Mouse (Mus musculus): Measurements from ENCODE around the gene Rbm4. TPM values are rescaled to one million over a fixed set of nuclear protein-coding genes. Genes with fewer than 3 reads are reported as not detected.

The Rbm4 gene
- polyA plus RNA-seq, 1 experiment from 2014 or later, result 45.5 TPM

GRCm38 (mm10) chr19:4739053-4739452 lies 54.6 kb downstream of the Rbm4 start:
- ATAC-seq (ENCODE audit: extremely low read depth, insufficient number of reproducible peaks, low FRiP score, low TSS enrichment), result no peak
- Histone ChIP-seq H3K27ac (replicated peaks) (no peak overlapping the region), H3K9me3 (no peaks in the 10 kb centered on the region), H3K4me2 (no peak overlapping the region), H3K27me3 (replicated peaks) (no peaks in the 10 kb centered on the region), H3K4me1 (no peaks in the 10 kb centered on the region), H3K36me3 (0 out of 2 replicates have a peak, but pooled peaks cover 2% of the 10 kb centered on the region), H3K4me3 (no peak overlapping the region), H3K9ac (no peak overlapping the region)
- 85% methylated on average over 11 of the region's 11 CpGs for WGBS

- Histone ChIP-seq H3K4me1 (no peaks in the 10 kb centered on the region), H3K4me2 (no peak overlapping the region), H3K36me3 (0 out of 2 replicates have a peak, but pooled peaks cover 2% of the 10 kb centered on the region), H3K9ac (no peak overlapping the region), H3K27ac (replicated peaks) (no peak overlapping the region), H3K4me3 (no peak overlapping the region), H3K27me3 (replicated peaks) (no peaks in the 10 kb centered on the region), H3K9me3 (no peaks in the 10 kb centered on the region)
- WGBS, result 76% methylated on average over 13 of the region's 13 CpGs
- no peak for ATAC-seq (ENCODE audit: extremely low read depth, insufficient number of reproducible peaks, low FRiP score, low TSS enrichment)
Observed at GRCm38 (mm10) chr19:4737866-4738265, 55.8 kb downstream of the Rbm4 start.

Other genes with a start within 250 kb of the Rbm4 start
- gene Lrfn4, start 178.2 kb downstream of the Rbm4 start, polyA plus RNA-seq (2015; fragmentation: Nextera tagmentation; extraction: Ambion mirVana), result 3.2 and 3.8 TPM in 2 replicates
- 37.7 and 41.2 TPM in 2 replicates for gene Rce1, start 168.3 kb downstream of the Rbm4 start, polyA plus RNA-seq (2015; fragmentation: Nextera tagmentation; extraction: Ambion mirVana)
- 1.4 and 1.6 TPM in 2 replicates for gene Gm960, start 95.2 kb downstream of the Rbm4 start, polyA plus RNA-seq (2015; fragmentation: Nextera tagmentation; extraction: Ambion mirVana)
- 0.16 and 0.33 TPM in 2 replicates for gene Sptbn2, start 82.7 kb downstream of the Rbm4 start, polyA plus RNA-seq (2015; fragmentation: Nextera tagmentation; extraction: Ambion mirVana)
- 36.1 and 40.6 TPM in 2 replicates for gene Rbm4b, start 37.4 kb downstream of the Rbm4 start, polyA plus RNA-seq (2015; fragmentation: Nextera tagmentation; extraction: Ambion mirVana)
- 21.5 and 26.8 TPM in 2 replicates for gene Gm21992, start 17.7 kb upstream of the Rbm4 start, polyA plus RNA-seq (2015; fragmentation: Nextera tagmentation; extraction: Ambion mirVana)
- gene Rbm14, start 17.7 kb upstream of the Rbm4 start, polyA plus RNA-seq (2015; fragmentation: Nextera tagmentation; extraction: Ambion mirVana), result 48.4 and 48.6 TPM in 2 replicates
- 40.7 and 44.1 TPM in 2 replicates for gene Ccs, start 45.4 kb upstream of the Rbm4 start, polyA plus RNA-seq (2015; fragmentation: Nextera tagmentation; extraction: Ambion mirVana)
- 0.04 TPM in 1 of 2 replicates, not detected in the other for gene Ccdc87, start 45.5 kb upstream of the Rbm4 start, polyA plus RNA-seq (2015; fragmentation: Nextera tagmentation; extraction: Ambion mirVana)
- gene Ctsf, start 61.2 kb upstream of the Rbm4 start, polyA plus RNA-seq (2015; fragmentation: Nextera tagmentation; extraction: Ambion mirVana), result 40.5 and 42.2 TPM in 2 replicates
- 2.8 and 3.9 TPM in 2 replicates for gene Actn3, start 84.0 kb upstream of the Rbm4 start, polyA plus RNA-seq (2015; fragmentation: Nextera tagmentation; extraction: Ambion mirVana)
- gene Zdhhc24, start 84.8 kb upstream of the Rbm4 start, polyA plus RNA-seq (2015; fragmentation: Nextera tagmentation; extraction: Ambion mirVana), result 8.4 and 8.6 TPM in 2 replicates
- gene Bbs1, start 112.7 kb upstream of the Rbm4 start, polyA plus RNA-seq (2015; fragmentation: Nextera tagmentation; extraction: Ambion mirVana), result 2.2 and 2.5 TPM in 2 replicates
- gene Dpp3, start 134.4 kb upstream of the Rbm4 start, polyA plus RNA-seq (2015; fragmentation: Nextera tagmentation; extraction: Ambion mirVana), result 84.6 and 84.7 TPM in 2 replicates
- 0.99 and 1.0 TPM in 2 replicates for gene Peli3, start 149.2 kb upstream of the Rbm4 start, polyA plus RNA-seq (2015; fragmentation: Nextera tagmentation; extraction: Ambion mirVana)
- gene Mrpl11, start 168.2 kb upstream of the Rbm4 start, polyA plus RNA-seq (2015; fragmentation: Nextera tagmentation; extraction: Ambion mirVana), result 85.2 and 101 TPM in 2 replicates
- 0.09 TPM in 2 replicates for gene Npas4, start 196.4 kb upstream of the Rbm4 start, polyA plus RNA-seq (2015; fragmentation: Nextera tagmentation; extraction: Ambion mirVana)
- 8.5 and 9.4 TPM in 2 replicates for gene Slc29a2, start 230.0 kb upstream of the Rbm4 start, polyA plus RNA-seq (2015; fragmentation: Nextera tagmentation; extraction: Ambion mirVana)
- gene B4gat1, start 244.9 kb upstream of the Rbm4 start, polyA plus RNA-seq (2015; fragmentation: Nextera tagmentation; extraction: Ambion mirVana), result 41.4 and 49.5 TPM in 2 replicates
- 1.4 and 1.7 TPM in 2 replicates for gene AC124502.3, start 245.0 kb upstream of the Rbm4 start, polyA plus RNA-seq (2015; fragmentation: Nextera tagmentation; extraction: Ambion mirVana)
- 29.5 and 33.5 TPM in 2 replicates for gene Brms1, start 247.5 kb upstream of the Rbm4 start, polyA plus RNA-seq (2015; fragmentation: Nextera tagmentation; extraction: Ambion mirVana)

Measured in heart, embryonic 13.5 days (tissue).